Mouse (Mus musculus) MEL (cell line): ENCODE measurements around the gene Adamtsl1. TPM values are rescaled to one million over a fixed set of nuclear protein-coding genes. Genes with fewer than 3 reads are reported as not detected.

Experiments
- DNase-seq: peaks from one replicate; pipeline ENCODE4 v3.0.0; 2011; ENCODE audit warnings: low read depth, low spot score
- H3K27ac ChIP-seq: 2 replicates; pipeline ENCODE4 v1.5.1; 2012; ENCODE audit warnings: low read depth, mild to moderate bottlenecking, control low read depth, low read length, moderate library complexity; ENCODE audit not compliant: control insufficient read depth
- H3K27me3 ChIP-seq, 2 experiments: fragments of 150-350 bp in 1 of 2; sonication (generic) in 1 of 2; 2 replicates each; pipeline ENCODE4 v1.6.1; 2012; ENCODE audit warnings: low read length in 2 of 2, mild to moderate bottlenecking in 2 of 2, improper control_type of control experiment in 1 of 2, moderate library complexity in 1 of 2; ENCODE audit not compliant: insufficient read depth in 2 of 2, control insufficient read depth in 1 of 2
- H3K36me3 ChIP-seq, 2 experiments: 2 replicates each; pipeline ENCODE4 v1.6.1; 2012 to 2014; ENCODE audit warnings: low read length in 2 of 2, improper control_type of control experiment in 1 of 2, inconsistent platforms in 1 of 2, mild to moderate bottlenecking in 1 of 2; ENCODE audit not compliant: insufficient read depth in 2 of 2, control insufficient read depth in 1 of 2
- H3K4me1 ChIP-seq, 2 experiments: fragments of 150-350 bp in 1 of 2; sonication (generic) in 1 of 2; 2 replicates each; pipeline ENCODE4 v1.6.1; 2012; ENCODE audit warnings: low read length in 2 of 2, improper control_type of control experiment in 1 of 2, mild to moderate bottlenecking in 1 of 2; ENCODE audit not compliant: insufficient read depth in 2 of 2, control insufficient read depth in 1 of 2
- H3K4me3 ChIP-seq, 2 experiments: fragments of 150-350 bp in 1 of 2; sonication (generic) in 1 of 2; 2 replicates each; pipeline ENCODE4 v1.5.1; 2012; ENCODE audit warnings: low read depth in 2 of 2, low read length in 2 of 2, mild to moderate bottlenecking in 2 of 2, moderate library complexity in 2 of 2, control low read depth in 1 of 2, improper control_type of control experiment in 1 of 2; ENCODE audit not compliant: control insufficient read depth in 1 of 2, insufficient read depth in 1 of 2
- H3K79me2 ChIP-seq: 2 replicates; pipeline ENCODE4 v1.6.1; 2012; ENCODE audit warnings: mild to moderate bottlenecking, low read length, moderate library complexity; ENCODE audit not compliant: control insufficient read depth, poor library complexity, insufficient read depth
- H3K9ac ChIP-seq: 2 replicates; pipeline ENCODE4 v1.6.1; 2012; ENCODE audit warnings: low read depth, mild to moderate bottlenecking, control low read depth, low read length, moderate library complexity; ENCODE audit not compliant: control insufficient read depth, poor library complexity, severe bottlenecking
- H3K9me3 ChIP-seq: fragments of 150-350 bp; sonication (generic); replicated peaks from 2 replicates; pipeline ENCODE4 v1.6.1; 2012; ENCODE audit warnings: mild to moderate bottlenecking, low read length, improper control_type of control experiment, moderate library complexity; ENCODE audit not compliant: insufficient read depth
- BHLHE40 ChIP-seq: IDR thresholded peaks from 2 replicates; pipeline ENCODE4 v1.6.1; 2012; ENCODE audit warnings: low read depth, mild to moderate bottlenecking, inconsistent platforms, low read length, improper control_type of control experiment, borderline replicate concordance
- CHD1 ChIP-seq: IDR thresholded peaks from 2 replicates; pipeline ENCODE4 v1.6.1; 2012; ENCODE audit warnings: low read depth, mild to moderate bottlenecking, inconsistent platforms, low read length, improper control_type of control experiment
- CHD2 ChIP-seq: IDR thresholded peaks from 2 replicates; pipeline ENCODE4 v1.6.1; 2011; ENCODE audit warnings: low read length, improper control_type of control experiment
- CTCF ChIP-seq, 3 experiments: IDR thresholded peaks in 2 of 3; conservative IDR thresholded peaks in 1 of 3; 2 replicates each; pipeline ENCODE4 v1.5.1; 2011 to 2012; ENCODE audit warnings: low read length in 3 of 3, low read depth in 2 of 3, mild to moderate bottlenecking in 2 of 3, improper control_type of control experiment in 1 of 3, inconsistent platforms in 1 of 3, mixed read lengths in 1 of 3, moderate library complexity in 1 of 3; ENCODE audit not compliant: control insufficient read depth in 1 of 3, insufficient read depth in 1 of 3, poor library complexity in 1 of 3, severe bottlenecking in 1 of 3
- E2F4 ChIP-seq: IDR thresholded peaks from 2 replicates; pipeline ENCODE4 v1.6.1; 2011; ENCODE audit warnings: low read depth, low read length, improper control_type of control experiment, borderline replicate concordance
- HCFC1 ChIP-seq: IDR thresholded peaks from 2 replicates; pipeline ENCODE4 v1.6.1; 2012; ENCODE audit warnings: low read depth, mild to moderate bottlenecking, inconsistent platforms, low read length, improper control_type of control experiment, moderate library complexity
- JUND ChIP-seq: IDR thresholded peaks from 2 replicates; pipeline ENCODE4 v1.6.1; 2011; ENCODE audit warnings: low read depth, mild to moderate bottlenecking, improper control_type of control experiment, low read length
- KAT2A ChIP-seq: conservative IDR thresholded peaks from 2 replicates; pipeline ENCODE4 v1.6.1; 2012; ENCODE audit warnings: low read depth, low read length, improper control_type of control experiment, inconsistent platforms
- MAFK ChIP-seq: IDR thresholded peaks from 2 replicates; pipeline ENCODE4 v1.6.1; 2011; ENCODE audit warnings: low read depth, mild to moderate bottlenecking, low read length, improper control_type of control experiment, borderline replicate concordance
- MAZ ChIP-seq: IDR thresholded peaks from 2 replicates; pipeline ENCODE4 v1.6.1; 2012; ENCODE audit warnings: low read depth, mild to moderate bottlenecking, inconsistent platforms, low read length, improper control_type of control experiment
- MEF2A ChIP-seq: IDR thresholded peaks from 2 replicates; pipeline ENCODE4 v1.6.1; 2014; ENCODE audit warnings: low read depth, mild to moderate bottlenecking, inconsistent platforms, low read length, improper control_type of control experiment; ENCODE audit not compliant: poor library complexity, insufficient replicate concordance, severe bottlenecking; ENCODE audit errors: extremely low read depth
- MYB ChIP-seq: IDR thresholded peaks from 2 replicates; pipeline ENCODE4 v1.6.1; 2011; ENCODE audit warnings: mild to moderate bottlenecking, low read depth, low read length, improper control_type of control experiment
- NELFE ChIP-seq: IDR thresholded peaks from 2 replicates; pipeline ENCODE4 v1.6.1; 2011; ENCODE audit warnings: low read depth, low read length, improper control_type of control experiment
- NRF1 ChIP-seq: IDR thresholded peaks from 2 replicates; pipeline ENCODE4 v1.6.1; 2014; ENCODE audit warnings: low read depth, mild to moderate bottlenecking, inconsistent platforms, low read length, improper control_type of control experiment, moderate library complexity; ENCODE audit not compliant: poor library complexity, insufficient read depth, severe bottlenecking
- POLR2AphosphoS2 ChIP-seq: IDR thresholded peaks from 2 replicates; pipeline ENCODE4 v1.6.1; 2011; ENCODE audit warnings: low read length, improper control_type of control experiment
- POLR2AphosphoS5 ChIP-seq: IDR thresholded peaks from 2 replicates; pipeline ENCODE4 v1.6.1; 2012; ENCODE audit warnings: low read depth, borderline replicate concordance, mild to moderate bottlenecking, inconsistent platforms, low read length, moderate library complexity, mixed read lengths
- RAD21 ChIP-seq: IDR thresholded peaks from 2 replicates; pipeline ENCODE4 v1.6.1; 2011; ENCODE audit warnings: mild to moderate bottlenecking, low read depth, low read length, improper control_type of control experiment
- SIN3A ChIP-seq: IDR thresholded peaks from 2 replicates; pipeline ENCODE4 v1.6.1; 2012; ENCODE audit warnings: low read length, improper control_type of control experiment, inconsistent platforms
- SMC3 ChIP-seq: IDR thresholded peaks from 2 replicates; pipeline ENCODE4 v1.6.1; 2011; ENCODE audit warnings: low read depth, low read length, improper control_type of control experiment
- TBP ChIP-seq: IDR thresholded peaks from 2 replicates; pipeline ENCODE4 v1.8.0; 2011; ENCODE audit warnings: low read depth, low read length, improper control_type of control experiment
- TCF12 ChIP-seq: IDR thresholded peaks from 2 replicates; pipeline ENCODE4 v1.6.1; 2014; ENCODE audit warnings: low read depth, mild to moderate bottlenecking, inconsistent platforms, low read length, improper control_type of control experiment, moderate library complexity
- UBTF ChIP-seq: IDR thresholded peaks from 2 replicates; pipeline ENCODE4 v1.6.1; 2012; ENCODE audit warnings: low read depth, mild to moderate bottlenecking, inconsistent platforms, low read length, improper control_type of control experiment, moderate library complexity, borderline replicate concordance; ENCODE audit not compliant: insufficient read depth
- USF2 ChIP-seq, 2 experiments: IDR thresholded peaks; 2 replicates each; pipeline ENCODE4 v1.6.1; 2011 to 2012; ENCODE audit warnings: improper control_type of control experiment in 2 of 2, low read length in 2 of 2, borderline replicate concordance in 1 of 2, inconsistent platforms in 1 of 2, low read depth in 1 of 2, mild to moderate bottlenecking in 1 of 2; ENCODE audit not compliant: insufficient read depth in 1 of 2
- ZC3H11A ChIP-seq: IDR thresholded peaks from 2 replicates; pipeline ENCODE4 v1.6.1; 2012; ENCODE audit warnings: low read depth, mild to moderate bottlenecking, inconsistent platforms, low read length, improper control_type of control experiment
- ZKSCAN1 ChIP-seq: IDR thresholded peaks from 2 replicates; pipeline ENCODE4 v1.6.1; 2012; ENCODE audit warnings: low read depth, mild to moderate bottlenecking, inconsistent platforms, low read length, improper control_type of control experiment, moderate library complexity
- polyA plus RNA-seq, 2 experiments: library from polyadenylated mRNA; stranded (reverse) in 1 of 2; unstranded in 1 of 2; fragments of >175 nt in 1 of 2; fragments of >200 nt in 1 of 2; gene quantifications; 2 replicates each; pipeline versions ENCODE4 v1.2.1 to v1.2.4; 2012; ENCODE audit warnings: low replicate concordance in 2 of 2, low read depth in 1 of 2; ENCODE audit not compliant: insufficient read length in 2 of 2, insufficient read depth in 1 of 2, missing spikeins in 1 of 2
- total RNA-seq: library from RNA; depleted of rRNA; stranded (reverse); fragments of 300-350 nt; gene quantifications from 2 replicates; pipeline ENCODE4 v1.2.3, GENCODE M21; 2012

Adamtsl1 gene
- total and polyA plus RNA-seq, 3 experiments = not detected

GRCm38 (mm10) chr4:86329481-86329880 lies 815.5 kb downstream of the Adamtsl1 start:
- H3K4me3 ChIP-seq = no peak overlapping the region
- no peaks in the 10 kb centered on the region for H3K4me1 ChIP-seq
- DNase-seq = no peak
- no peak overlapping the region for H3K27ac ChIP-seq
- no peaks in the 10 kb centered on the region for H3K9me3 ChIP-seq
- H3K27me3 ChIP-seq = no peaks in the 10 kb centered on the region
- H3K9ac ChIP-seq = no peak overlapping the region
- TF ChIP-seq NRF1 (no peak), KAT2A (no peak), SIN3A (no peak), CHD1 (no peak), ZKSCAN1 (no peak), CHD2 (no peak)
- TF ChIP-seq, all 39 proteins: peak for 0
- Histone ChIP-seq H3K36me3 (no peaks in the 10 kb centered on the region), H3K79me2 (no peaks in the 10 kb centered on the region)

GRCm38 (mm10) chr4:86335861-86336415 lies 822.0 kb downstream of the Adamtsl1 start:
- no peaks in the 10 kb centered on the region for H3K9me3 ChIP-seq
- H3K79me2 ChIP-seq = no peaks in the 10 kb centered on the region
- H3K9ac ChIP-seq = no peak overlapping the region
- no peaks in the 10 kb centered on the region for H3K4me1 ChIP-seq
- no peaks in the 10 kb centered on the region for H3K36me3 ChIP-seq
- H3K27me3 ChIP-seq = no peaks in the 10 kb centered on the region
- DNase-seq = no peak
- TF ChIP-seq CHD2 (no peak), MAFK (no peak), POLR2AphosphoS2 (no peak), HCFC1 (no peak), MYB (no peak), ZC3H11A (no peak), SIN3A (no peak), MEF2A (no peak), E2F4 (no peak), MAZ (no peak)
- H3K4me3 ChIP-seq = no peak overlapping the region
- H3K27ac ChIP-seq = no peak overlapping the region

GRCm38 (mm10) chr4:86337216-86337765 lies 823.3 kb downstream of the Adamtsl1 start:
- no peaks in the 10 kb centered on the region for H3K79me2 ChIP-seq
- H3K27ac ChIP-seq = no peak overlapping the region
- no peaks in the 10 kb centered on the region for H3K27me3 ChIP-seq
- no peak overlapping the region for H3K9ac ChIP-seq
- DNase-seq = no peak
- no peaks in the 10 kb centered on the region for H3K9me3 ChIP-seq
- H3K4me3 ChIP-seq = no peak overlapping the region
- no peaks in the 10 kb centered on the region for H3K36me3 ChIP-seq
- H3K4me1 ChIP-seq = no peaks in the 10 kb centered on the region
- no peak for TF ChIP-seq UBTF
- no peak for TF ChIP-seq TCF12
- no peak for TF ChIP-seq RAD21
- no peak for TF ChIP-seq MAFK
- TF ChIP-seq NELFE = no peak
- no peak for TF ChIP-seq ZKSCAN1
- TF ChIP-seq CTCF (IDR thresholded peaks at IDR 0.05 in 2 of 3, conservative IDR thresholded peaks at IDR 0.05 in 1 of 3; ENCODE audit: control insufficient read depth in 1 of 3, insufficient read depth in 1 of 3, low read depth in 2 of 3, low read length in 3 of 3, poor library complexity in 1 of 3, severe bottlenecking in 1 of 3) = no peak
- no peak for TF ChIP-seq BHLHE40
- TF ChIP-seq USF2 (IDR thresholded peaks at IDR 0.05; ENCODE audit: borderline replicate concordance in 1 of 2, insufficient read depth in 1 of 2, low read depth in 1 of 2, low read length in 2 of 2) = no peak
- no peak for TF ChIP-seq SMC3
- TF ChIP-seq CHD1 = no peak
- TF ChIP-seq TBP = no peak
- no peak for TF ChIP-seq POLR2AphosphoS5
- TF ChIP-seq HCFC1 = no peak
- TF ChIP-seq JUND = no peak
